Mouse (Mus musculus): ENCODE data around the gene Foxj1. TPM values are rescaled to one million over a fixed set of nuclear protein-coding genes. Genes with fewer than 3 reads are reported as not detected.

The Foxj1 gene
- polyA plus RNA-seq, 1 experiment, result 0.14 TPM

- Histone ChIP-seq H3K27me3 (ENCODE audit: control insufficient read depth, insufficient read depth, insufficient read length) (no peaks in the 10 kb centered on the region), H3K4me3 (ENCODE audit: insufficient read depth, poor library complexity, severe bottlenecking) (no peak overlapping the region), H3ac (ENCODE audit: control insufficient read depth, insufficient read length, low read depth) (no peak overlapping the region), H3K36me3 (ENCODE audit: control insufficient read depth, insufficient read depth) (peaks cover 24% of the 10 kb centered on the region), H3K79me2 (ENCODE audit: control insufficient read depth, insufficient read depth) (peaks cover 20% of the 10 kb centered on the region), H3K79me3 (ENCODE audit: low read depth) (peaks cover 8% of the 10 kb centered on the region)
- TF ChIP-seq USF1 (IDR thresholded peaks at IDR 0.05; ENCODE audit: low read depth) (no peak), MYOG (IDR thresholded peaks at IDR 0.05; ENCODE audit: control insufficient read depth, extremely low read depth, insufficient read length) (no peak), CTCF (IDR thresholded peaks at IDR 0.05; ENCODE audit: control insufficient read depth, insufficient read depth, insufficient read length) (no peak), MYOD1 (IDR thresholded peaks at IDR 0.05; ENCODE audit: control insufficient read depth, insufficient read length, low read depth) (no peak), MAX (IDR thresholded peaks at IDR 0.05) (no peak), CEBPB (IDR thresholded peaks at IDR 0.05; ENCODE audit: low read depth) (no peak), FOSL1 (IDR thresholded peaks at IDR 0.05; ENCODE audit: insufficient read depth, low read length, poor library complexity, severe bottlenecking) (no peak)
These were observed 27.3 kb downstream of the Foxj1 start for GRCm38 (mm10) chr11:116307762-116308531.

GRCm38 (mm10) chr11:116307019-116307725 is 28.0 kb downstream of the Foxj1 start, which contains the start of gene Exoc7:
Exoc7 (minus strand) TSS chr11:116307233.
- H3ac ChIP-seq (ENCODE audit: control insufficient read depth, insufficient read length, low read depth), result peak within 1 kb of the TSS; percentile 87
- peaks cover 30% of the 10 kb centered on the region for H3K36me3 ChIP-seq (ENCODE audit: control insufficient read depth, insufficient read depth)
- H3K4me3 ChIP-seq (ENCODE audit: insufficient read depth, poor library complexity, severe bottlenecking), result peak within 1 kb of the TSS; percentile 94
- H3K27me3 ChIP-seq (ENCODE audit: control insufficient read depth, insufficient read depth, insufficient read length), result no peaks in the 10 kb centered on the region
- peaks cover 20% of the 10 kb centered on the region for H3K79me2 ChIP-seq (ENCODE audit: control insufficient read depth, insufficient read depth)
- TF ChIP-seq USF1 (IDR thresholded peaks at IDR 0.05; ENCODE audit: low read depth) (no peak), FOSL1 (IDR thresholded peaks at IDR 0.05; ENCODE audit: insufficient read depth, low read length, poor library complexity, severe bottlenecking) (no peak), CEBPB (IDR thresholded peaks at IDR 0.05; ENCODE audit: low read depth) (no peak), MYOD1 (IDR thresholded peaks at IDR 0.05; ENCODE audit: control insufficient read depth, insufficient read length, low read depth) (no peak)
- peaks cover 8% of the 10 kb centered on the region for H3K79me3 ChIP-seq (ENCODE audit: low read depth)

GRCm38 (mm10) chr11:116306126-116306982 is 28.8 kb downstream of the Foxj1 start:
- H3K27me3 ChIP-seq (ENCODE audit: control insufficient read depth, insufficient read depth, insufficient read length), result no peaks in the 10 kb centered on the region
- TF ChIP-seq CTCF (IDR thresholded peaks at IDR 0.05; ENCODE audit: control insufficient read depth, insufficient read depth, insufficient read length) (no peak), MAX (IDR thresholded peaks at IDR 0.05) (peak; percentile 81)
- H3K79me2 ChIP-seq (ENCODE audit: control insufficient read depth, insufficient read depth), result peaks cover 20% of the 10 kb centered on the region
- H3K36me3 ChIP-seq (ENCODE audit: control insufficient read depth, insufficient read depth), result peaks cover 37% of the 10 kb centered on the region
- peak overlapping the region; percentile 87 for H3ac ChIP-seq (ENCODE audit: control insufficient read depth, insufficient read length, low read depth)
- peak overlapping the region; percentile 94 for H3K4me3 ChIP-seq (ENCODE audit: insufficient read depth, poor library complexity, severe bottlenecking)
- peaks cover 8% of the 10 kb centered on the region for H3K79me3 ChIP-seq (ENCODE audit: low read depth)

GRCm38 (mm10) chr11:116305423-116305822 is 29.8 kb downstream of the Foxj1 start:
- peaks cover 20% of the 10 kb centered on the region for H3K79me2 ChIP-seq (ENCODE audit: control insufficient read depth, insufficient read depth)
- peaks cover 8% of the 10 kb centered on the region for H3K79me3 ChIP-seq (ENCODE audit: low read depth)
- peak overlapping the region; percentile 94 for H3K4me3 ChIP-seq (ENCODE audit: insufficient read depth, poor library complexity, severe bottlenecking)
- H3K36me3 ChIP-seq (ENCODE audit: control insufficient read depth, insufficient read depth), result peaks cover 40% of the 10 kb centered on the region
- no peaks in the 10 kb centered on the region for H3K27me3 ChIP-seq (ENCODE audit: control insufficient read depth, insufficient read depth, insufficient read length)
- no peak overlapping the region for H3ac ChIP-seq (ENCODE audit: control insufficient read depth, insufficient read length, low read depth)
- TF ChIP-seq FOSL1 (IDR thresholded peaks at IDR 0.05; ENCODE audit: insufficient read depth, low read length, poor library complexity, severe bottlenecking) (no peak), MYOD1 (IDR thresholded peaks at IDR 0.05; ENCODE audit: control insufficient read depth, insufficient read length, low read depth) (no peak), MYOG (IDR thresholded peaks at IDR 0.05; ENCODE audit: control insufficient read depth, extremely low read depth, insufficient read length) (no peak), CTCF (IDR thresholded peaks at IDR 0.05; ENCODE audit: control insufficient read depth, insufficient read depth, insufficient read length) (no peak), USF1 (IDR thresholded peaks at IDR 0.05; ENCODE audit: low read depth) (no peak), CEBPB (IDR thresholded peaks at IDR 0.05; ENCODE audit: low read depth) (no peak), MAX (IDR thresholded peaks at IDR 0.05) (no peak)

- TF ChIP-seq USF1 (IDR thresholded peaks at IDR 0.05; ENCODE audit: low read depth) (no peak), CTCF (IDR thresholded peaks at IDR 0.05; ENCODE audit: control insufficient read depth, insufficient read depth, insufficient read length) (no peak), MYOG (IDR thresholded peaks at IDR 0.05; ENCODE audit: control insufficient read depth, extremely low read depth, insufficient read length) (no peak), FOSL1 (IDR thresholded peaks at IDR 0.05; ENCODE audit: insufficient read depth, low read length, poor library complexity, severe bottlenecking) (no peak), CEBPB (IDR thresholded peaks at IDR 0.05; ENCODE audit: low read depth) (no peak), MAX (IDR thresholded peaks at IDR 0.05) (no peak), MYOD1 (IDR thresholded peaks at IDR 0.05; ENCODE audit: control insufficient read depth, insufficient read length, low read depth) (no peak)
- no peak overlapping the region for H3K4me3 ChIP-seq (ENCODE audit: insufficient read depth, poor library complexity, severe bottlenecking)
- H3K79me2 ChIP-seq (ENCODE audit: control insufficient read depth, insufficient read depth), result no peaks in the 10 kb centered on the region
- H3ac ChIP-seq (ENCODE audit: control insufficient read depth, insufficient read length, low read depth), result no peak overlapping the region
- no peaks in the 10 kb centered on the region for H3K79me3 ChIP-seq (ENCODE audit: low read depth)
- H3K27me3 ChIP-seq (ENCODE audit: control insufficient read depth, insufficient read depth, insufficient read length), result no peaks in the 10 kb centered on the region
- peaks cover 27% of the 10 kb centered on the region for H3K36me3 ChIP-seq (ENCODE audit: control insufficient read depth, insufficient read depth)
These were observed 36.6 kb downstream of the Foxj1 start for GRCm38 (mm10) chr11:116298621-116299020.

Data from C2C12 (cell line).